Mouse (Mus musculus): Measurements from ENCODE around the gene Zdhhc18. TPM values are rescaled to one million over a fixed set of nuclear protein-coding genes. Genes with fewer than 3 reads are reported as not detected.

Zdhhc18 gene
- polyA plus RNA-seq (2015; fragmentation: Nextera tagmentation; extraction: Ambion mirVana), result 3.9 and 4.2 TPM in 2 replicates

DNA sequence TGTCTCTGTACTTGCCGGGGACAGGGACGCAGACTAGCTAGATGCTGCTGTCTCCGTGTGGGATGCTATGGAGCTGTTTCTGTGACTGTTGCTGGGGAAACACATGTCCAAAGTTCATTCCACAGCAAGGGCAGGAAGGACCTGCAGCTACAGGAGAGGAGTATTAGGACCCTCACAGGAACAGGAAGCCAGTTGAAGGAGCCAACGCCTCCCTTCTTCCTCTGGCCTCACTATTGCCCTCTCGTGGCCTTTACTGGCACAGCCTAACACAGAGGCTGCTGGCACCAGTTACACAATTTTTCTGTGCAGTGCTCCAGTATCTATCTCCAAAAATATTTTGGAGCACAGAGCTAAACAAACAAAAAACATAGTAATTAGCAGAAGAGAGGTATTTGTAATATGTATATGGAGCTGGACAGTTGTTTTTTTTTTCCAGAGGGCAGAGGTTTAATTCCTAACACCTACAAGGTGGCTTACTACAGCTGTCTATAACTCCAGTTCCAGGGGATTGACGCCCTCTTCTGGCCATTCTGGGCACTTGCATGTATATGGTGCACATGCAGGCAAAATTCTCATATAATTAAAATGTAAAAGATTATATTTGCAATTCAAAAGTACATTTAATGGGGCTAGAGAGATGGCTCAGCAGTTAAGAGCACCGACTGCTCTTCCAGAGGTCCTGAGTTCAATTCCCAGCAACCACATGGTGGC lies at the start of gene Zdhhc18:
TSS of gene Zdhhc18 (minus strand) at position 166 of the 711 bp plus-strand sequence.
- no peaks in the 10 kb centered on the region for H3K36me3 ChIP-seq
- H3K4me1 ChIP-seq, result no peaks in the 10 kb centered on the region
- peak within 1 kb of the TSS; percentile 49 for H3K4me2 ChIP-seq
- H3K9ac ChIP-seq, result 0 out of 2 replicates have a peak within 1 kb of the TSS, but pooled peaks have one; percentile 49
- peak within 1 kb of the TSS; percentile 29 for H3K4me3 ChIP-seq
- peak within 1 kb of the TSS; percentile 33; the same call in 1 of the 2 replicates for H3K27ac ChIP-seq
- WGBS, result 36% methylated on average over 7 of the region's 7 CpGs
- ATAC-seq (ENCODE audit: insufficient number of reproducible peaks, insufficient read depth, low FRiP score, low TSS enrichment, low read depth), result no peak
- H3K9me3 ChIP-seq, result peaks cover 7% of the 10 kb centered on the region; the same call in 1 of the 2 replicates
- H3K27me3 ChIP-seq, result no peaks in the 10 kb centered on the region

DNA sequence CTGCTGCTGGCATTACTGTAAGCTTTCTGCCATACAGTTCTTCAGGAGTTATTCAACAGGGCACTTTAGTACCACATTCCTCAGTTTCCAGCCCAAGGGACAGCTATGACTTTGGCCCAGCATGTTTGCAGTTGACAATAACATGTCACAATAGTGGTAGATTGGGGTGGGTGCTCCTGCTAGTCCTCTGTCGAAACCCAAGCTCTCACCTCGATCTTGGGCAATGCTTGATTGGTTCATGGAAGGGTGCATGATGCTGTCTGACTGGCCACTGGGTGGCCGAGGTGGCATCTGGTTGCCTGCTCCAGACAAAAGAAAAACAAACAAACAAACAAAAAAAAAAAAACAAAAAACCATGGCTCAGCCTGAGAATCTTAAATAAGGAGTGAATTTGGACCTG lies 45.4 kb upstream of the Zdhhc18 start:
- Histone ChIP-seq H3K4me1 (peaks cover 14% of the 10 kb centered on the region), H3K36me3 (peaks cover 94% of the 10 kb centered on the region), H3K9me3 (no peaks in the 10 kb centered on the region), H3K9ac (no peak overlapping the region), H3K27ac (no peak overlapping the region), H3K4me3 (no peak overlapping the region), H3K4me2 (no peak overlapping the region), H3K27me3 (no peaks in the 10 kb centered on the region)
- 82% methylated on average over 3 of the region's 3 CpGs for WGBS
- no peak for ATAC-seq (ENCODE audit: insufficient number of reproducible peaks, insufficient read depth, low FRiP score, low TSS enrichment, low read depth)

GRCm38 (mm10) chr4:133690252-133690651 lies 40.3 kb upstream of the Zdhhc18 start:
- H3K4me1 ChIP-seq, result peaks cover 22% of the 10 kb centered on the region
- H3K4me3 ChIP-seq, result no peak overlapping the region
- H3K27me3 ChIP-seq, result no peaks in the 10 kb centered on the region
- peaks cover 100% of the 10 kb centered on the region for H3K36me3 ChIP-seq
- H3K4me2 ChIP-seq, result no peak overlapping the region
- 18% methylated on average over 5 of the region's 5 CpGs for WGBS
- no peak for ATAC-seq (ENCODE audit: insufficient number of reproducible peaks, insufficient read depth, low FRiP score, low TSS enrichment, low read depth)
- peak overlapping the region; percentile 49 for H3K27ac ChIP-seq
- H3K9ac ChIP-seq, result no peak overlapping the region
- H3K9me3 ChIP-seq, result no peaks in the 10 kb centered on the region

- WGBS, result 68% methylated on average over 7 of the region's 7 CpGs
- Histone ChIP-seq H3K27ac (no peak overlapping the region), H3K4me1 (peaks cover 22% of the 10 kb centered on the region), H3K36me3 (peaks cover 100% of the 10 kb centered on the region), H3K4me3 (no peak overlapping the region), H3K9me3 (no peaks in the 10 kb centered on the region), H3K4me2 (no peak overlapping the region), H3K9ac (no peak overlapping the region), H3K27me3 (no peaks in the 10 kb centered on the region)
- ATAC-seq (ENCODE audit: insufficient number of reproducible peaks, insufficient read depth, low FRiP score, low TSS enrichment, low read depth), result no peak
Measured at GRCm38 (mm10) chr4:133688417-133689067, 38.6 kb upstream of the Zdhhc18 start.

- Histone ChIP-seq H3K4me3 (no peak overlapping the region), H3K4me1 (peaks cover 22% of the 10 kb centered on the region), H3K4me2 (no peak overlapping the region), H3K9me3 (no peaks in the 10 kb centered on the region), H3K36me3 (peaks cover 99% of the 10 kb centered on the region), H3K9ac (no peak overlapping the region), H3K27ac (no peak overlapping the region), H3K27me3 (no peaks in the 10 kb centered on the region)
- no peak for ATAC-seq (ENCODE audit: insufficient number of reproducible peaks, insufficient read depth, low FRiP score, low TSS enrichment, low read depth)
- WGBS, result 86% methylated on average over 5 of the region's 5 CpGs
Measured at GRCm38 (mm10) chr4:133687126-133687525, 37.2 kb upstream of the Zdhhc18 start.

DNA sequence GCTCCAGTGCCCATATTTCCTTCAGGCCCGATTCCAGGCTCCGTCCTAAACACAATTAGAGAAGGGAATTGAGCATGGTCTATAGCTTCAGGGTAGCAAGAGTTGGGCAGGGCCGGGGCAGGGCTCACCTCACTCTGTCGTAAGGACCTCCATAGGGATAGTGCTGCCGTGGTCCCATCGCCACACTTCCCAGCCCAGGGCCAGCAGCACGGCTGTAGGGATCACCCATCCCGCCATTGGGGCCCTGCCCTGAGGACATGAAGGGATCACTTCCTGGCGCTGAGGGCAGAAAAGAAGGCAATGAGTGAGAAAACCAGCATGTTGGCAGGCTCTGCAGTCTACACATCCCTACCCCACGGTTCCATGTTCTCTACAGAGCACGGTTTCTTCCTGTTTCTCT lies 36.6 kb upstream of the Zdhhc18 start:
- H3K36me3 ChIP-seq, result peaks cover 99% of the 10 kb centered on the region
- peaks cover 17% of the 10 kb centered on the region for H3K4me1 ChIP-seq
- H3K4me3 ChIP-seq, result no peak overlapping the region
- no peaks in the 10 kb centered on the region for H3K27me3 ChIP-seq
- no peak overlapping the region for H3K4me2 ChIP-seq
- H3K9me3 ChIP-seq, result no peaks in the 10 kb centered on the region
- ATAC-seq (ENCODE audit: insufficient number of reproducible peaks, insufficient read depth, low FRiP score, low TSS enrichment, low read depth), result no peak
- 86% methylated on average over 11 of the region's 11 CpGs for WGBS
- H3K27ac ChIP-seq, result no peak overlapping the region
- H3K9ac ChIP-seq, result no peak overlapping the region

- Histone ChIP-seq H3K27me3 (no peaks in the 10 kb centered on the region), H3K4me1 (peaks cover 19% of the 10 kb centered on the region), H3K36me3 (peaks cover 69% of the 10 kb centered on the region), H3K27ac (no peak overlapping the region), H3K4me3 (no peak overlapping the region), H3K9ac (no peak overlapping the region), H3K9me3 (no peaks in the 10 kb centered on the region), H3K4me2 (no peak overlapping the region)
- no peak for ATAC-seq (ENCODE audit: insufficient number of reproducible peaks, insufficient read depth, low FRiP score, low TSS enrichment, low read depth)
- 85% methylated on average over 14 of the region's 14 CpGs for WGBS
Measured at GRCm38 (mm10) chr4:133680206-133680786, 30.3 kb upstream of the Zdhhc18 start.

DNA sequence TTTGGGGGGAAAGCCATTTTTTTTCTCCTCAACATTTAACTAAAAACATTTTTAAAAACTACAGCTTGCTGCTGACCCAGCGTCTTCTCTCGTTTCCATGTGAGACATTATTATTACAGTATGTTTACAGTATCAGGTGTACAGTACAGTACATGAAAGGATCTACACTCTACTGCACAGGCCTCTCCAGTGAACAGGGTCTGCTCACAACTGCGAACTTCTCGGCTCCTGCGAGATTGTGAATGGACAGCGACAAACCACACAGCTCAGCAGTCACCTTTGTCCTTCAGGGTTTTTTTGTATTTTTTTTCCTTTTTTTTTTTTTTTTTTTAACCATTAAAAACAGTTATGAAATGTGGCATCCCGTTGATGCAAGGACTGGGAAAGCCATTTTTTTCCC lies 29.7 kb upstream of the Zdhhc18 start:
- Histone ChIP-seq H3K27me3 (no peaks in the 10 kb centered on the region), H3K9me3 (no peaks in the 10 kb centered on the region)
- WGBS, result 76% methylated on average over 7 of the region's 7 CpGs

GRCm38 (mm10) chr4:133677266-133677665 lies 27.3 kb upstream of the Zdhhc18 start:
- no peak overlapping the region for H3K4me3 ChIP-seq
- H3K36me3 ChIP-seq, result peaks cover 40% of the 10 kb centered on the region
- H3K27me3 ChIP-seq, result no peaks in the 10 kb centered on the region
- 75% methylated on average over 7 of the region's 7 CpGs for WGBS
- peaks cover 33% of the 10 kb centered on the region for H3K4me1 ChIP-seq
- H3K9me3 ChIP-seq, result no peaks in the 10 kb centered on the region
- no peak for ATAC-seq (ENCODE audit: insufficient number of reproducible peaks, insufficient read depth, low FRiP score, low TSS enrichment, low read depth)
- no peak overlapping the region for H3K9ac ChIP-seq
- H3K4me2 ChIP-seq, result no peak overlapping the region
- no peak overlapping the region for H3K27ac ChIP-seq

More for the DNA sequence above, 29.7 kb upstream of the Zdhhc18 start:
- Histone ChIP-seq H3K27ac (no peak overlapping the region), H3K36me3 (peaks cover 63% of the 10 kb centered on the region), H3K4me1 (peaks cover 19% of the 10 kb centered on the region), H3K9ac (no peak overlapping the region), H3K4me2 (no peak overlapping the region), H3K4me3 (no peak overlapping the region)
- ATAC-seq (ENCODE audit: insufficient number of reproducible peaks, insufficient read depth, low FRiP score, low TSS enrichment, low read depth), result no peak

DNA sequence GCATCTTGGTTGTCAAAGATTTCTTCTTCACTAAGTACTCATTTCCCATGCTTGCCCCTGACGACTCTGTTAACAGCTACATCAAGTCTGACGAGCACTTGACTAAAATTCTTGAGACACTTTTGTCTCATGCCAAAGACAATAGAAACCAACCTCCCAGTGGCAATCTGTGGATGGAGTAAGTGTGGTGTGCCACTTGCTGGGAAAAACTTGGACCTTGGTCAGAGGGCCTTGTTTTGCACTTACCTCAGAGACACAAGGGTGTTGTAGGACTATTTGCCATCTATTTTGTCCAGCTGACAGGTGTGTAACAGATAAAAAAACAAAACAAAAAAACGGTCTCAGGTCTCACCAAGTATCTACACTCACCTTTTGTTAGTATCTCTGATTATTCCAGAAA lies 26.2 kb upstream of the Zdhhc18 start:
- H3K9me3 ChIP-seq, result no peaks in the 10 kb centered on the region
- H3K36me3 ChIP-seq, result peaks cover 29% of the 10 kb centered on the region
- H3K4me2 ChIP-seq, result no peak overlapping the region
- no peaks in the 10 kb centered on the region for H3K27me3 ChIP-seq
- no peak overlapping the region for H3K9ac ChIP-seq
- no peak for ATAC-seq (ENCODE audit: insufficient number of reproducible peaks, insufficient read depth, low FRiP score, low TSS enrichment, low read depth)
- H3K4me1 ChIP-seq, result peaks cover 39% of the 10 kb centered on the region
- WGBS, result 42% methylated on average over 3 of the region's 3 CpGs
- no peak overlapping the region for H3K4me3 ChIP-seq
- H3K27ac ChIP-seq, result peak overlapping the region; percentile 35

DNA sequence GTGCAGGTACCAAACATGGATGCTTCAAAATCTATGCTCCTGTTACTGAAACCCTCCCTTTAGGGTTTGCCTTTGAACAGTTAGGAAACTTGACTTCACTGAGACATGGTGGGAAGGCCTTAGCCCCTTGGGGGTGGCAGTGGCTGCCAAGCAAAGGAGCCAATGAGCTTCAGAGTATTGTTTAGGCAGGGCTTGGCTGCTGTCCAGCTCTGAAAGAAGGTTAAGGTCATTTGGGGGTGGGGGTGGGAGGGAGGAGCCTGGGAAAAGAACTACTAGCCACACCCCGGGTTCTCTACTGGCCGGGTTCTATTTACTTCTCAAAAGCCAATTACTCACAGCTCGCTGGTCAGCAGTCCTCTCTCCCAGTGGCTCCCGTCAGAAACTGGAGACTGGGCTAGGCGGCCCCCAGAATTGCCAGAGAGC lies 25.7 kb upstream of the Zdhhc18 start:
- Histone ChIP-seq H3K36me3 (peaks cover 24% of the 10 kb centered on the region), H3K9ac (no peak overlapping the region), H3K27me3 (no peaks in the 10 kb centered on the region), H3K4me3 (no peak overlapping the region), H3K9me3 (no peaks in the 10 kb centered on the region), H3K4me2 (no peak overlapping the region), H3K27ac (peak overlapping the region; percentile 35), H3K4me1 (peaks cover 43% of the 10 kb centered on the region)
- no peak for ATAC-seq (ENCODE audit: insufficient number of reproducible peaks, insufficient read depth, low FRiP score, low TSS enrichment, low read depth)
- 6% methylated on average over 5 of the region's 5 CpGs for WGBS

DNA sequence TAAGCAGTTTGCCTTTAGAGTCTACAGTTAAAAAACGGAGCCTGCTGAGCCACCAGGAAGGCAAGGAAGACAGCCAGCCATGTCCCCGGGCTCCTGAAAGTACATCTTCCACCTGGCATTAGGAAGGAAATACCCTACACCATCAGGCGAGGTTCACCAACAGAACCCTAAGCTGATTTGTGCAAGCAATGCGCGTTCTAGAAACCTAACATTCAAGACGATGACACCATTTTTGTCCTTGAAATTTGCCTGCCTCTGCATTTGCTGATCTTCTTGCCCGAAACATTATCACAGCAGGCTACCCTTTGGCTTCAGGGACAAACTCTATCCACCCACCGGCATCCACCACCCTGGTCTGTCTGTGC lies 24.4 kb upstream of the Zdhhc18 start:
- Histone ChIP-seq H3K4me3 (no peak overlapping the region), H3K36me3 (peaks cover 18% of the 10 kb centered on the region)

More for the DNA sequence above, 24.4 kb upstream of the Zdhhc18 start:
- H3K9ac ChIP-seq, result peak overlapping the region; percentile 51; the same call in 1 of the 2 replicates
- 70% methylated on average over 8 of the region's 8 CpGs for WGBS
- H3K4me2 ChIP-seq, result peak overlapping the region; percentile 76
- H3K27ac ChIP-seq, result peak overlapping the region; percentile 99
- H3K4me1 ChIP-seq, result peaks cover 52% of the 10 kb centered on the region
- H3K27me3 ChIP-seq, result no peaks in the 10 kb centered on the region
- ATAC-seq (ENCODE audit: insufficient number of reproducible peaks, insufficient read depth, low FRiP score, low TSS enrichment, low read depth), result no peak
- H3K9me3 ChIP-seq, result no peaks in the 10 kb centered on the region

Measured in embryonic facial prominence, embryonic 13.5 days (tissue).